Mouse (Mus musculus) testis, adult 2 months (tissue): ENCODE data around the gene Slc24a4. TPM values are rescaled to one million over a fixed set of nuclear protein-coding genes. Genes with fewer than 3 reads are reported as not detected.
"Not testable (repeated sequence)": the region's sequence is repeated elsewhere in the genome, so short reads cannot be mapped to it uniquely, and the experiment has no call there.

ENCODE experiments used
- H3K27ac ChIP-seq: fragments of 200-500 bp; 2 replicates; pipeline ENCODE4 v1.5.1; 2012; ENCODE audit warnings: low read depth, low read length; ENCODE audit not compliant: control insufficient read depth, insufficient read depth
- H3K27me3 ChIP-seq: fragments of 200-500 bp; 2 replicates; pipeline ENCODE4 v1.6.1; 2012; ENCODE audit warnings: mild to moderate bottlenecking, low read length, moderate library complexity; ENCODE audit not compliant: control insufficient read depth, insufficient read depth
- H3K36me3 ChIP-seq: fragments of 200-500 bp; 2 replicates; pipeline ENCODE4 v1.6.1; 2012; ENCODE audit warnings: mild to moderate bottlenecking, low read length; ENCODE audit not compliant: control insufficient read depth, insufficient read depth
- H3K4me1 ChIP-seq: fragments of 200-500 bp; 2 replicates; pipeline ENCODE4 v1.6.1; 2012; ENCODE audit warnings: low read length; ENCODE audit not compliant: control insufficient read depth, insufficient read depth
- H3K4me3 ChIP-seq: fragments of 200-500 bp; 2 replicates; pipeline ENCODE4 v1.5.1; 2012; ENCODE audit warnings: low read depth, mild to moderate bottlenecking, low read length, moderate library complexity, mixed read lengths; ENCODE audit not compliant: control insufficient read depth
- CTCF ChIP-seq: fragments of 200-500 bp; IDR thresholded peaks from 2 replicates; pipeline ENCODE4 v1.5.1; 2012; ENCODE audit warnings: low read depth, mild to moderate bottlenecking, inconsistent platforms, low read length, moderate library complexity; ENCODE audit not compliant: control insufficient read depth, insufficient read depth, insufficient replicate concordance
- POLR2A ChIP-seq: fragments of 200-500 bp; IDR thresholded peaks from 2 replicates; pipeline ENCODE4 v1.6.1; 2012; ENCODE audit warnings: low read depth, mild to moderate bottlenecking, inconsistent platforms, low read length, moderate library complexity; ENCODE audit not compliant: control insufficient read depth
- polyA plus RNA-seq: library from polyadenylated mRNA; depleted of rRNA; stranded (reverse); fragments of >200 nt; gene quantifications from 2 replicates; pipeline ENCODE4 v1.2.3, GENCODE M21; 2012

The Slc24a4 gene
- polyA plus RNA-seq, 1 experiment, result 0.32 TPM

GRCm38 (mm10) chr12:102201516-102201915, 73.0 kb downstream of the Slc24a4 start:
- Histone ChIP-seq H3K4me3 (no peak overlapping the region), H3K4me1 (no peaks in the 10 kb centered on the region), H3K36me3 (no peaks in the 10 kb centered on the region), H3K27ac (no peak overlapping the region), H3K27me3 (no peaks in the 10 kb centered on the region)
- TF ChIP-seq CTCF (no peak), POLR2A (no peak)

DNA sequence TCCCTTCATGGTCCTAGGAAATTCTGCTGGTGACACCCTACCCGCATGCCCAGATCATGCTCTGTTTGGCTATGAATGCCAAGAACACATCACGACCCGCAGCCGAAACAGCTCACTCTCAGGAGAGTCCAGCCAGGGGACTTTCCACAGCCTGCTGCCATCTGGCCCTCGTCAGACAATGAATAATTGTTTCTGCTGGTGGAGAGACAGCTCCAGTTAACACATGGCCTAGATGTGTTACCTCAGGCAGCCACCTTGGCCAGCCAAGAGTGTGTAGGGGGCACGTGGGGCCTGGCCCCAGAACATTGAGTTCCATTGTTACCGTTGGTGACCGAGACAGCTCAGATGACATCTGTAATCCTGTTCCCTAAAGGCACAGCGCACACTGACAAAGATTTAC, 74.4 kb downstream of the Slc24a4 start:
- no peak overlapping the region for H3K27ac ChIP-seq
- H3K36me3 ChIP-seq, result no peaks in the 10 kb centered on the region
- TF ChIP-seq CTCF, result no peak
- no peak for TF ChIP-seq POLR2A
- no peak overlapping the region for H3K4me3 ChIP-seq
- H3K4me1 ChIP-seq, result no peaks in the 10 kb centered on the region
- no peaks in the 10 kb centered on the region for H3K27me3 ChIP-seq

DNA sequence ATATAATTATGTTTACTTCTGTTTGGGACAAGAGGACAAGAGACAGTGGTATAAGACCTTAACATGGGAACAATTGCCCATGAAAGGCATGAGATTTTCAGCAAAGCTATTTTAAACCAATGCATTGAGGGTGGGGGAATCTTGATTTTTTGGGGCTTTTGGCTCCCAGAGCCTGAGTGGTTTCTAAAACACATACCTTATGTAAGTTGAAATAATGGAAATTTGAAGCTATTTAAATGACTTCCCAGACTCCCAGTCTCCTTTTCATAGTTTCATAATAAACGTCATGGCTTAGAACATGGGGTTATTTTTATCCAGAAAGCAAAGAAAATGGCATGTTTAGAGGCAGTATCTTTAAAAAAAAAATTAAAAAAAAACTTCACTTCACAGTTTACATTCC, 77.9 kb downstream of the Slc24a4 start:
- H3K4me1 ChIP-seq, result no peaks in the 10 kb centered on the region
- H3K27ac ChIP-seq, result no peak overlapping the region
- H3K27me3 ChIP-seq, result no peaks in the 10 kb centered on the region
- TF ChIP-seq POLR2A, result no peak
- no peak for TF ChIP-seq CTCF
- no peak overlapping the region for H3K4me3 ChIP-seq
- H3K36me3 ChIP-seq, result no peaks in the 10 kb centered on the region

DNA sequence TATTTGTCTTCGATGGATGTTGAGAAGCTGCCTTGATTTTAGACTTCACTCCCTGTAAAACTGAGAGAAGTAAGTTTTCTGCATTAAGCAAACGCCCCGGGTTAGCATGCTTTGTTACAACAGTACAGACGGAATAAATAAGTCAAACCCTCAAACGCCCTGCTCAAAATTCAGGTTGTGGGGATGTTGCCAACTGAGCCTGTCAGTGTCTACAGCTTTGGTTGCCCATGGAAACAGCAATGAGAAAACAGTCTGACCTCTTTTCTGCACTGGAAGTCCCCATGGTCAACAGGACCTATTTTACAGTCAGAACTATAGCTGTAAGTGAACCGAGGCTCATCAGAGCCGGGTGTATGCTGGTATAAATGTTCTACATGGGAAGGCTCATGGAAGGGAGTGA, 78.7 kb downstream of the Slc24a4 start:
- H3K4me1 ChIP-seq, result no peaks in the 10 kb centered on the region
- no peaks in the 10 kb centered on the region for H3K36me3 ChIP-seq
- no peaks in the 10 kb centered on the region for H3K27me3 ChIP-seq
- no peak overlapping the region for H3K27ac ChIP-seq
- TF ChIP-seq CTCF, result no peak
- no peak overlapping the region for H3K4me3 ChIP-seq

DNA sequence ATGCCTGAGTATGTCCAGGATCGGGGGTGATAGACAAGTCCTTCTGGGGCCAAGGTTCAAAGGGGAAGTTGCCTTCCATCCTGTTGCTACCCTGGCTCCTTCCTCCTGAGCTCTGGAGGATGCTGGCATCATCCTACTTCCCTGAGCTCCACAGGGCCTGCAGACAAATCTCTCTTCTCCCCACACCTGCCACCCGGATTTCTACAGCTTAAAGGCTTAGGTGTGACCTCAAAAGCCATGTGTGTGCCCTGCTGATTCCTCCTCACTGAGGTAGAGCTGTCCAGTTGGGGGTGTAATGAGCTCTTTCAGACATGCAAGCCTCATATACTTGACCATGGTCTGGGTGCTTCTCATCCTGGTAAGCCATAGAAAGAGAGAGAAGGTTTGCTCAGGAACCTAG, 82.3 kb downstream of the Slc24a4 start:
- Histone ChIP-seq H3K4me3 (no peak overlapping the region), H3K27me3 (no peaks in the 10 kb centered on the region), H3K4me1 (no peaks in the 10 kb centered on the region), H3K27ac (no peak overlapping the region), H3K36me3 (no peaks in the 10 kb centered on the region)
- TF ChIP-seq CTCF (no peak), POLR2A (no peak)

GRCm38 (mm10) chr12:102223404-102223803, 94.9 kb downstream of the Slc24a4 start:
- Histone ChIP-seq H3K4me3 (no peak overlapping the region), H3K36me3 (no peaks in the 10 kb centered on the region), H3K4me1 (no peaks in the 10 kb centered on the region), H3K27me3 (no peaks in the 10 kb centered on the region), H3K27ac (no peak overlapping the region)
- TF ChIP-seq CTCF, result no peak
- no peak for TF ChIP-seq POLR2A

- not testable (repeated sequence) for H3K4me3 ChIP-seq, H3K36me3 ChIP-seq, H3K27me3 ChIP-seq
Observed at GRCm38 (mm10) chr12:102224112-102224511, 95.6 kb downstream of the Slc24a4 start.

DNA sequence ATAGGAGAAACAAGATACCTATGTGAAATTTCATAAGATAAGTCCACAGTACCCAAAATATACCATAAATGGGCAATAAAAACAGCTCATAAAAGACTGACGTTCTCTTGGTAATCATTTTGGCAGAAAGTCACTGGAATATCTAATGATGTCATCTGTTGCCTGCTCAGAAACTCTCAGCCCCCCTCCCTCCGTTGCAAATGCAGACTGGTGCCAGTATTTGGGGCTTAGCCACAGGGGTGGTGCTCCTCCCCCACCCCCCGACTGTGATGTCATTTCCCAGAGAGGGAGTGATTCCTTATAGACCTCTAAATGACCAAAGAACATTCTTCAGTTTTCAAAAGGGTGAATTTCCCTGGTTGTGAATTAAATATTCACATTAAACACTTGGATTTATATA, 96.6 kb downstream of the Slc24a4 start:
- TF ChIP-seq CTCF (no peak), POLR2A (no peak)
- Histone ChIP-seq H3K27ac (no peak overlapping the region), H3K4me3 (no peak overlapping the region), H3K36me3 (no peaks in the 10 kb centered on the region), H3K4me1 (no peaks in the 10 kb centered on the region), H3K27me3 (no peaks in the 10 kb centered on the region)

More at GRCm38 (mm10) chr12:102224112-102224511, 95.6 kb downstream of the Slc24a4 start:
- not testable (repeated sequence) for H3K27ac ChIP-seq, H3K4me1 ChIP-seq
